Mouse (Mus musculus): Measurements from ENCODE around the gene Dnah5. TPM values are rescaled to one million over a fixed set of nuclear protein-coding genes. Genes with fewer than 3 reads are reported as not detected.
"Not testable (repeated sequence)": the region's sequence is repeated elsewhere in the genome, so short reads cannot be mapped to it uniquely, and the experiment has no call there.

The Dnah5 gene
- total and polyA plus RNA-seq, 2 experiments from 2014 or later: under 0.01 TPM; not detected in 1

DNA sequence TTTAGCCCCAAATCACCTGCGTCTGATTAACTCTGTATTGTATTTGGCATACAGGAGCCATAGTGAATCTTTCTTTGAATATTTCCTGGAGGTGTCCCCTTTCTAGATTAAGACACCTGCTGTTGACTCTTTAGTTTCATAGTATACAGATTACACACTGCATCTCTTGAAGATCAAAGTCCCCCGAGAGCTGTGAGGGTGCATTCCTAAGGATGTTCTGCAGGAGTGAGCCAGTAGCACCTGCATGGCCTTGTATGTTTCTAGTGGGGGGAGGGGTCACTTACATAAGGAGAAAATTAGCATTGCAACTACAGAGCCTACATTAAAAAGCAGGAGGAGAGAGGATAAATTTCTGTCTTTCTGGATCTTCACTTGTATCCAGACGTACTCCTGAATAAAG lies 201.1 kb downstream of the Dnah5 start:
- 85% methylated on average over 3 of the region's 3 CpGs for WGBS
- Histone ChIP-seq H3K4me2 (ENCODE audit: low read depth, low read length) (no peak overlapping the region), H3K4me1 (ENCODE audit: control insufficient read depth, insufficient read depth) (no peaks in the 10 kb centered on the region), H3K9me3 (replicated peaks; ENCODE audit: control insufficient read depth, low read length) (no peaks in the 10 kb centered on the region), H3K36me3 (replicated peaks; ENCODE audit: control insufficient read depth, insufficient read depth, low read length) (no peaks in the 10 kb centered on the region), H3K27me3 (ENCODE audit: control insufficient read depth, insufficient read depth, low read length) (no peaks in the 10 kb centered on the region), H3K4me3 (ENCODE audit: low read depth, low read length) (no peak overlapping the region), H3K27ac (ENCODE audit: low read depth) (no peak overlapping the region), H3K9ac (replicated peaks; ENCODE audit: low read depth, low read length) (no peak overlapping the region)
- no peak for ATAC-seq (ENCODE audit: insufficient read depth, low read depth)
- no peak for DNase-seq (ENCODE audit: low spot score)
- TF ChIP-seq CTCF (IDR thresholded peaks at IDR 0.05; ENCODE audit: low read depth) (no peak), EP300 (IDR thresholded peaks at IDR 0.05; ENCODE audit: low read depth) (no peak)

- no peaks in the 10 kb centered on the region for H3K27me3 ChIP-seq (ENCODE audit: control insufficient read depth, insufficient read depth, low read length)
- H3K36me3 ChIP-seq (replicated peaks; ENCODE audit: control insufficient read depth, insufficient read depth, low read length): no peaks in the 10 kb centered on the region
- no peaks in the 10 kb centered on the region for H3K4me1 ChIP-seq (ENCODE audit: control insufficient read depth, insufficient read depth)
- H3K9me3 ChIP-seq (replicated peaks; ENCODE audit: control insufficient read depth, low read length): no peaks in the 10 kb centered on the region
- no peak overlapping the region for H3K9ac ChIP-seq (replicated peaks; ENCODE audit: low read depth, low read length)
- ATAC-seq (ENCODE audit: insufficient read depth, low read depth): no peak
- no peak for DNase-seq (ENCODE audit: low spot score)
- H3K27ac ChIP-seq (ENCODE audit: low read depth): no peak overlapping the region
- no peak for TF ChIP-seq EP300 (IDR thresholded peaks at IDR 0.05; ENCODE audit: low read depth)
- 27% methylated on average over 2 of the region's 2 CpGs for WGBS
- no peak overlapping the region for H3K4me2 ChIP-seq (ENCODE audit: low read depth, low read length)
- H3K4me3 ChIP-seq (ENCODE audit: low read depth, low read length): no peak overlapping the region
Observed at GRCm38 (mm10) chr15:28405136-28405535, 201.6 kb downstream of the Dnah5 start.

DNA sequence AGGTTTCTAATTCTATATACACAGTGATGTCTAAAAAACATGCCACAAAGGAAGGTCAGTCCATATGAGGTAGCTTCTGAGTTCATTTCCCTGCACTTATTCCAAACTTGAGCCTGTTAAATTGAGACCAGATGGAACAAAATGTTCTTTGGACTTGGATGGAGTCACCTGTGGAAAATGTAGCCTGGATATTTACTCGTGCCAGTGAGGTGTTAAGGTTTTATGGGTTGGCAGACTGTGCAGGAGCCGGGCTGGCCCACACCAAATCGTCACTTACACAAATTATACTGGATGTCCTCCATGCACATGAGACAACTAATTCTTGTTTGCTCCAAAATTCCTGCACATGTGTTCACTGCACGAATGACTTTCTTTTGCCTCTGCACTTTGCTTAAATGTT lies 236.2 kb downstream of the Dnah5 start:
- 65% methylated on average over 4 of the region's 4 CpGs for WGBS

GRCm38 (mm10) chr15:28444494-28444893 lies 240.9 kb downstream of the Dnah5 start:
- ATAC-seq (ENCODE audit: insufficient read depth, low read depth): no peak
- WGBS: 87% methylated on average over 4 of the region's 4 CpGs
- no peaks in the 10 kb centered on the region for H3K9me3 ChIP-seq (replicated peaks; ENCODE audit: control insufficient read depth, low read length)

More for the DNA sequence above, 236.2 kb downstream of the Dnah5 start:
- ATAC-seq (ENCODE audit: insufficient read depth, low read depth): no peak
- H3K27ac ChIP-seq (ENCODE audit: low read depth): no peak overlapping the region
- no peak for DNase-seq (ENCODE audit: low spot score)
- H3K36me3 ChIP-seq (replicated peaks; ENCODE audit: control insufficient read depth, insufficient read depth, low read length): no peaks in the 10 kb centered on the region
- H3K4me1 ChIP-seq (ENCODE audit: control insufficient read depth, insufficient read depth): no peaks in the 10 kb centered on the region
- H3K27me3 ChIP-seq (ENCODE audit: control insufficient read depth, insufficient read depth, low read length): no peaks in the 10 kb centered on the region
- no peak overlapping the region for H3K4me2 ChIP-seq (ENCODE audit: low read depth, low read length)
- H3K4me3 ChIP-seq (ENCODE audit: low read depth, low read length): no peak overlapping the region
- no peaks in the 10 kb centered on the region for H3K9me3 ChIP-seq (replicated peaks; ENCODE audit: control insufficient read depth, low read length)
- TF ChIP-seq CTCF (IDR thresholded peaks at IDR 0.05; ENCODE audit: low read depth) (no peak), EP300 (IDR thresholded peaks at IDR 0.05; ENCODE audit: low read depth) (no peak)
- H3K9ac ChIP-seq (replicated peaks; ENCODE audit: low read depth, low read length): no peak overlapping the region

DNA sequence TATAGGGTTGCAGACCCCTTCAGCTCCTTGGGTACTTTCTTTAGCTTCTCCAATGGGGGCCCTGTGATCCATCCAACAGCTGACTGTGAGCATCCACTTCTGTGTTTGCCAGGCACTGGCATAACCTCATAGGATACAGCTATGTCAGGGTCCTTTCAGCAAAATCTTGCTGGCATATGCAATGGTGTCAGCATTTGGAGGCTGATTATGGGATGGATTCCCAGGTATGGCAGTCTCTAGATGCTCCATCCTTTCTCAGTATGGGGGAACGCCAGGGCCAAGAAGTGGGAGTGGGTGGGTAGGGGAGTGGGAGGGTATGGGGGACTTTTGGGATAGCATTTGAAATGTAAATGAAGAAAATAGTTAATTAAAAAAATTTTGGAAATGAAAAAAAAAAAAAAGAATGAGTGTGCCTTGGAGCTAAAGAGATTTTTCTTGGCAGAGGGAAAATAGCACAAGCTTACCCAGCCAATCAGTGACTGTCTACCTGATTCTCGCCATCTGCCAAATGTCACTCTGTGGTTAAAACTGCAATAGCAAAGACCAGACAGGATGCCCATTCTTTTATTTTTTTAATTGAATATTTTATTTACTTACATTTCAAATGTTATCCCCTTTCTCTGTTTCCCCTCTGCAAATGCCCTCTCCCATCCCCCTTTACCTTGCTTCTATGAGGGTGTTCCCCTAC lies 257.7 kb downstream of the Dnah5 start:
- H3K4me1 ChIP-seq (ENCODE audit: control insufficient read depth, insufficient read depth); DNase-seq (ENCODE audit: low spot score); H3K9me3 ChIP-seq (replicated peaks; ENCODE audit: control insufficient read depth, low read length); H3K27ac ChIP-seq (ENCODE audit: low read depth); ATAC-seq (ENCODE audit: insufficient read depth, low read depth); H3K9ac ChIP-seq (replicated peaks; ENCODE audit: low read depth, low read length); H3K27me3 ChIP-seq (ENCODE audit: control insufficient read depth, insufficient read depth, low read length); H3K4me3 ChIP-seq (ENCODE audit: low read depth, low read length); H3K36me3 ChIP-seq (replicated peaks; ENCODE audit: control insufficient read depth, insufficient read depth, low read length); H3K4me2 ChIP-seq (ENCODE audit: low read depth, low read length): not testable (repeated sequence)
- WGBS: 93% methylated on average over 2 of the region's 2 CpGs

More at GRCm38 (mm10) chr15:28444494-28444893, 240.9 kb downstream of the Dnah5 start:
- no peak overlapping the region for H3K4me3 ChIP-seq (ENCODE audit: low read depth, low read length)
- no peaks in the 10 kb centered on the region for H3K27me3 ChIP-seq (ENCODE audit: control insufficient read depth, insufficient read depth, low read length)
- H3K27ac ChIP-seq (ENCODE audit: low read depth): no peak overlapping the region
- no peaks in the 10 kb centered on the region for H3K4me1 ChIP-seq (ENCODE audit: control insufficient read depth, insufficient read depth)
- no peaks in the 10 kb centered on the region for H3K36me3 ChIP-seq (replicated peaks; ENCODE audit: control insufficient read depth, insufficient read depth, low read length)
- no peak for DNase-seq (ENCODE audit: low spot score)
- no peak overlapping the region for H3K4me2 ChIP-seq (ENCODE audit: low read depth, low read length)
- no peak for TF ChIP-seq CTCF (IDR thresholded peaks at IDR 0.05; ENCODE audit: low read depth)
- TF ChIP-seq EP300 (IDR thresholded peaks at IDR 0.05; ENCODE audit: low read depth): no peak
- H3K9ac ChIP-seq (replicated peaks; ENCODE audit: low read depth, low read length): no peak overlapping the region

GRCm38 (mm10) chr15:28466591-28467247 lies 263.2 kb downstream of the Dnah5 start:
- Histone ChIP-seq H3K4me2 (ENCODE audit: low read depth, low read length) (no peak overlapping the region), H3K4me3 (ENCODE audit: low read depth, low read length) (no peak overlapping the region), H3K27me3 (ENCODE audit: control insufficient read depth, insufficient read depth, low read length) (no peaks in the 10 kb centered on the region), H3K4me1 (ENCODE audit: control insufficient read depth, insufficient read depth) (no peaks in the 10 kb centered on the region), H3K27ac (ENCODE audit: low read depth) (no peak overlapping the region), H3K9ac (replicated peaks; ENCODE audit: low read depth, low read length) (no peak overlapping the region), H3K36me3 (replicated peaks; ENCODE audit: control insufficient read depth, insufficient read depth, low read length) (no peaks in the 10 kb centered on the region), H3K9me3 (replicated peaks; ENCODE audit: control insufficient read depth, low read length) (no peaks in the 10 kb centered on the region)
- no peak for ATAC-seq (ENCODE audit: insufficient read depth, low read depth)
- 87% methylated on average over 3 of the region's 3 CpGs for WGBS
- no peak for TF ChIP-seq EP300 (IDR thresholded peaks at IDR 0.05; ENCODE audit: low read depth)
- no peak for TF ChIP-seq CTCF (IDR thresholded peaks at IDR 0.05; ENCODE audit: low read depth)
- DNase-seq (ENCODE audit: low spot score): no peak

All from heart, postnatal 0 days (tissue).